Mouse (Mus musculus) olfactory bulb, adult 2 months (tissue): Measurements from ENCODE around the gene Gas6.

ENCODE experiments used
- CTCF ChIP-seq: fragments of 200-500 bp; IDR thresholded peaks from 2 replicates; pipeline ENCODE4 v1.5.1; 2012; ENCODE audit warnings: low read depth, mild to moderate bottlenecking, low read length, moderate library complexity; ENCODE audit not compliant: insufficient read depth
- POLR2A ChIP-seq: fragments of 200-500 bp; IDR thresholded peaks from 2 replicates; pipeline ENCODE4 v1.6.1; 2012; ENCODE audit warnings: mild to moderate bottlenecking, low read depth, low read length, moderate library complexity; ENCODE audit not compliant: insufficient read depth

DNA sequence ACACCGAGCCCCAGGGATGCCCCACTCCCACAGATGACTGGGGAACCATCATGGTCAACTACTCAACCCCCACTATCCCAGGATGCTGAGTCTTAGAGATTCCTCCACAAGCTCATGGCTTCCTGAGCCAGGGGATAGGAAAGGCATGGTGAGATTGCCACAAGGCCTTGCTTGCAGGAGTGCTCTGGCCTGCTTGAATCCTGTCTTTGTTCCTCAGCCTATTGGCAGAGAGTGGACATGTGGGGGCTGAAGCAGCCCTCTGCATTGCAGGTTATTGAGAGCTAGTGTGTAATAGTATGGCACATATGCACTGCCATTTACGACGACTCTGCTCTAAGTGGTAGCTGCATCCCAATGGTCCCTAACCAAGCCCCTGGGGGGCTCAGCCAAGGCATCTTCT, 36.1 kb upstream of the Gas6 start:
- TF ChIP-seq CTCF = no peak
- no peak for TF ChIP-seq POLR2A
